Mouse (Mus musculus): ENCODE measurements at regions not wholly inside any gene's neighbourhood (a gene's known extent, or its start where the extent isn't known, plus 50 kb on each side); places are given as distances from the start of the nearest gene placed in this dataset.
A peak's percentile ranks its signal among the peaks of the same experiment; 100 is the strongest.

- no peak for DNase-seq
Observed at GRCm38 (mm10) chr17:49149896-49150295, 217.7 kb downstream of the Lrfn2 start.

DNA sequence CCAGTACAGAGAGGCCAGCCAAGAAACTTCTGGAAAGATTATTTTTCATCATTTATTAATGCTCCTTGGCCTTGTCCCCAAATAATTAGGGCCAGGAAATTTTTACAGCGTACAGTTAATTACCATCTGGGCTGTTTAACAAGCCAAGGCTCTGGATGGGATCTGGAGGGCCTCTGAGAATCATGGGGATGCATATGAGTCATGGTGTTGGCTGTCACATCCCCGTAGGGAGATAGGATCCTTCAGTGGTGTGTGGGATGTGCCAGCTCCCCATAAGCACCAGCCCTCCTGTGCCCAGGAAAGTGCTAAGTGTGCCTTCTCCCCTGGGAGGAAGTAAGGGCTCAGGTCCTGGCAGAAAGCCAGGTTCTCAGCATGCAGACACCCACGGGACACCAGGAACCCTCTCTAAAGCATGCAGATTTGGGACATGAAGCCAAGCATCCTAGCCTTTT, 218.8 kb downstream of the Lrfn2 start:
- DNase-seq = no peak

DNA sequence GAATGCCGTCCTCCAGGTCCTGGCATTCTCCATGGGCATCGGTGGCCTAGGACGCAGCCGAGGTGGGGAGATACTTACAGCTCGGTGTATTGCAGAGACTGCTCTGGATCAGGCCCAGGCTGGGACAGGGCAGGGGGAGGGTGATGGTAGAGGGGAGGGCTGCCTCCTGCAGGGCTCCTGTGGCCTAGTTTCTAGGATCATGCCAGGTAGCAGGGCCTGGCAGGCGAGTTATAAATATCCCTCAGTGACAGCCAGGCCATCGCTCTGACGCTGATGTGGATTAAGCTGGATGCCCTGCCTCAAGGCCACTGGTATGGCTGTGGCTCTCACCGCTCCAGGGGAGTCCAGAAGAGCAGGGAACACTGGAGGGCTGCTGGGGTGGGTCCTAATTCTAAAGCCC, 221.8 kb downstream of the Lrfn2 start:
- no peak for DNase-seq

DNA sequence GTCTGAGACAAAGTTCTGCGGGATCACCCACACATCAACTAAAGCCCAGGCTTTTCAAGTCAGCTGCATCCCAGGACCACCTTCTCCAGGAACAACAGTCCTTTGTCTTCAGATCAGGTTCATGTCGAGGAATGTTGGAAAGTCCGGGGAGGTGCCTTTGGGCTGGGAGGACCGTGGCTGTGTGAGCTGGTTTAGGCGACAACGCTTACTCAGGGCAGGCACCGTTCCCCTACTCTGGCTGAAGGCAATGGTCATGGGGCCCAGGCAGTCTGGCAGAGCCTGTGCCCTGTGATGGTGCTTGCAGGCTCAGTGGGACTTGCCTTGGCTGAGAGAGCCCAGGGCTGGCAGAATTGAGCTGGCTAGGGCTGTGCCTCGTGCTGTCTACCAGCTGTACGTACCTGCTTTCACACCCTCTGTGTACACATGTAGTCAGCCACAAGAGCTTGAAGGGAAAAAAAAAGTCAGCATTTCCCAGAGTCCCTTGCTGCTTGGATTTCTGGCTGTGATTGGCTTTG, 222.9 kb downstream of the Lrfn2 start:
- no peak for DNase-seq

DNA sequence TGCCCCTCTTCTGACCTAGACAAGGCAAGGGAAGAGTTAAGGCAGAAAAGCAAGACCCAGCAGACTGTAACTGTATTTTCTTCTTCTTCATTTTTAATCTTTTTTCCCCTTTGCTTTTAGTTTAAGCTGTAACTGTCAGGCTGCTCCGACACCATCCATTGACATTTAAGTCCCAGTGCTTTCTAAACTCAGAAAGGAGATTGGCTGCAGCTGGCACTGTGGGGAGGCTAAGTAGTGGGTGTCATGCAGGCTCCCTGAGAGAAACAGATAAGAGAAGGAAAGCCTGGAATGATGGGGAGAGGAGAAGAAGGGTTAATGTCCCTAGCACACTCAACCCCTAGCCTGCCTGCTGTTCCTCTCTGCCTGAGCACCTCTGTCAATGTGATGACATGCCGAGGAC, 225.4 kb downstream of the Lrfn2 start:
- no peak for DNase-seq

GRCm38 (mm10) chr17:49171252-49172047, 239.3 kb downstream of the Lrfn2 start:
- DNase-seq = peak in 1 of 2 experiments; percentile 46

DNA sequence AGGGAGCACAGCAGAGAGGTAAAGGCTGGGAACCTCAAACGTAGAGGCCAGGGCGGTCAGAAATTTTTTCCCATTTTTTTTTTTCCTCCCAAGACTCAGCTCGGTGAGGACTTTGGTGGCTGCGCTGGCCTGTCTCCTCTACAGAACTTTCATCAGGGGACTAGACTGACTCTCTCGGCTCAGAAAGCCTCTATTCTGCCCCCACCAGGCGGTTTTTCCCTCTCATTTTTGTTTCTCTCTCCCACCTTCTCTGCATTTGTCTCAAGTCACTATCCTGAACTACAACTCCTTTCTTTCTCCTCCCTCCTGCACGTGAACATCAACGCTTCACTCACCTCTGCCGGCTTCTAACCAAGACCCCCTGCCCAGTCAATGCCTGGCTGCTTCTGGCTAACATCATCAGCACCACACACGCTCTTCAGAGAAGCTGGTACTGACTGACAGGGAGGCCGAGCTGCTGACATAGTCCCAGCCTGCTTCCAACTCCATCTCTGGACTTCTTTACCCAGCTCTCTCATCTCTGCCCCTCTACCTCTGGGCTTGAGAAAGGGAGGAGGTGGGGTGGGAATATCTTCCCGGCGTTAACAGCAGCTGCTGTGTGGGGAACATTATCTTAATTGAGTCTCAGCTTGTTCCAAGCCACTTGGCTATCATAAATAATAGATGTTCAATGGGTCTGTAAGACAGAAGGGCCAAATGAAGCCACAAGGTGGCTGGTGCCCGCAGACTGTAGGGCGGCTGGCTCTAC, 240.0 kb downstream of the Lrfn2 start:
- no peak for DNase-seq

- DNase-seq = no peak
Observed at GRCm38 (mm10) chr17:49172800-49173150, 240.6 kb downstream of the Lrfn2 start.

- DNase-seq = no peak
Observed at GRCm38 (mm10) chr17:49177966-49178731, 246.0 kb downstream of the Lrfn2 start.

DNA sequence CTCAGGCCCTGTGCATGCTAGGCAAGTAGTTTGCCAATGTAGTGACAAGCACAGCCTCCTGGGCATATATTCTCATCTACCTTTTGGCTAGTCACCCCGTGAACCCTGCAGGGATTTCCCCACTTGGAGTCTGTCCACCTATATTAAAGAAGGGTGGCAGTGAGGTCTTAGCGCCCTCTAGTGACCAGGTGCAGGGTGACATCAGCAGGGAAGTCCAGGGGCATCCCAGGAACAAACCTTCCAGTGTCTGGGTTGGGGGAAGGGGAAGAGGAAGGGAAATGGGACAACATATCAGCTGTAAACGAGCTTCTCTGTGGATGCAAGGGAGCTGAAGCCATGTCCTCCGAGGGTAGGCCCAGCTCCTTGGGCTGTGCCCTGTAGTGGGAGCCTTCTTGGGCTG, 245.7 kb upstream of the Mocs1 start:
- peak in 1 of 2 experiments; percentile 36 for DNase-seq

DNA sequence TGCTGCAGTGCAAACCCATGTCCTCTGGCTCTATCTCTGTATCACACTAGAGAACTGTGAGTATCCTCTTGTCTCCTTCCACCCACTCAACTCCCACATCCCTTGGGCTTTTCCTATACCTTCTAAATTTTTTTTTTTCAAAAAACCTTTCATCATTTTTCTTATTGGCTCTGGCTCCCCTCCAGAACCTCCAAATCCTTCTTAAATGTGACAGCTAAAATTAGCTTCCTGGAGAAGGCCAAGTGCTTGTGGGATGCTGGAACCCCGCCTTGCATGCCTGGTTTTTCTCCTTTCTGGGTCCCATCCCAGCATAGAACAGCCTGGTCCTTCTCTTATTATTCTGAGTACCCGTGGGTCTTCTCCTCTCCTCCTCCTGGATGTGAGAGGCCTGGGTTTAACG, 244.2 kb upstream of the Mocs1 start:
- no peak for DNase-seq

DNA sequence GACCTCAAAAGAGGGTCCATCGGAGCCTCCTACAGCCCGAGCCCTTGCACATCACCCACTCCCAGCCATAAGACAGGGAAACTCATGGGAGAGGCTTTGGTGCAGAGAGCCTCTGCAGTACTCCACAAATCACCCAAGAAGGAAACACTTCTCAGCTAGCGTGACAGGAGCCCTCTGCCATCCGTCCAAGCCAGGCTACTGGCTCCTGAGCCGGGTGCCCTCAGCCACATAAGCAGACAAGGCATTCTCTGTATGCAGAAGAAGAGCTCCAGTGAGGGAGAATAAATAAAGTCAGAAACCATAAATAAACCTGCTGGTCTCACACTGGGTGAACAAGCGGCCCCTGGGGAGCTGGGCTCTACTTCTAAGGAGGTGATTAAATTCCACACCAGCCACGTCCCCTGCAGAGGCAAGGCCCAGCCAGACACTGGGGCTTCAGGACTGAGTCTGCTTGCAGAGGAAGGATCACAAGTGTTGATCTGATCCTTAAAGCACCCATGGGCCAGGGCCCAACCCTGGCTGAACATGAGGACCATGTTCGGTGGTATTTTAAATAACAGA, 243.0 kb upstream of the Mocs1 start:
- DNase-seq = no peak

- DNase-seq = peak in 1 of 2 experiments; percentile 32
Observed at GRCm38 (mm10) chr17:49189765-49190164, 238.4 kb upstream of the Mocs1 start.

GRCm38 (mm10) chr17:49190337-49190736, 237.8 kb upstream of the Mocs1 start:
- no peak for DNase-seq

DNA sequence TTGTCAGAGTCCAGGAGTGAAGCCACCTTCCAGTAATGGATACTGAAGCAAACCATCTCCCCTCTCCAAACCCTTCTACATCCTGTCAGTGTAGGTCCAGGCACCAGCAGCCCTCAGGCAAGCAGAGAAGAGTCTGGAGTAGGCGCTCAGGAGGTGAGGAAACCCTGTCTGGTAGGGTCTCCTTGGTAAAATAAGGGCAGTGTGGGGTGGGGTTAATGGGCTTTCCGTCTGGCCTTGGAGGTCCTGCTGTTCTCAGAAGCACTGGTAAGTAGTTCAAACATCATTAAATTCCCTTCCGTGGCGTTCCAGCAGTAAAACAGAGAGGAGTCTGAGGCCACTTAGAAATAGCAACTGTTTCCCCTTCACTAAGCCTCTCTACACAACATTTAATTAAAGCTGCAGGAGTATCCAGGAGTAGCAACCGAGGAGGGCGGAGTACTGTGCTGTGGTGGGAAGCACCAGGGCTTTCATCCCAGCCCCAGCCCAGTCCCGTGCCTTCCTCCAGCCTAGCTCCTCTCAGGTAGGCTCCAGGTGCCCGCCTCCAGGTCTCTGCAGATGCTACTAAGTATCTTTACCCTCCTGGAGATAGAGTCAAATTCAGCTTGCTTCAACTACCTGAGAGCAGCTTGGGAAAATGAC, 232.0 kb upstream of the Mocs1 start:
- DNase-seq = no peak

DNA sequence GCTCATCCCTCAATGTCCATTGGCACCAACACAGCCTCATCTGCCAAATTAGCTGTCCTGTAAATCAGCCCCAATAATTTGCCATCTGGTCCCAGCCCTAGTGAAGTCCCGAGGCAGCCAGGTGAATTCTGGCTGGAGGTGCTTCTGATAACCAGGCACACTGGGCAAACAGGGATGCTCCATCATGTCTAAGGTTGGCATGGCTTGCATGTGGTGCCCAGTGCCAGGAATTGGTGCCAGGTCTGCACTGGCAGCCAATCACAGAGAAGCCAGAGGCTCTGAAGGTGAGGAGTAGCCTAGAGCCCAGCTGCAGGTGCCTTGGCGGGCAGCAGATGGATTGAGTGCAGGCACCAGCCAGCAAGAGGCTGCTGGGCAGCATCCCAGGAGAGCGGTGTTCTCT, 226.7 kb upstream of the Mocs1 start:
- no peak for DNase-seq

- no peak for DNase-seq
Observed at GRCm38 (mm10) chr17:49205095-49205494, 223.1 kb upstream of the Mocs1 start.

DNA sequence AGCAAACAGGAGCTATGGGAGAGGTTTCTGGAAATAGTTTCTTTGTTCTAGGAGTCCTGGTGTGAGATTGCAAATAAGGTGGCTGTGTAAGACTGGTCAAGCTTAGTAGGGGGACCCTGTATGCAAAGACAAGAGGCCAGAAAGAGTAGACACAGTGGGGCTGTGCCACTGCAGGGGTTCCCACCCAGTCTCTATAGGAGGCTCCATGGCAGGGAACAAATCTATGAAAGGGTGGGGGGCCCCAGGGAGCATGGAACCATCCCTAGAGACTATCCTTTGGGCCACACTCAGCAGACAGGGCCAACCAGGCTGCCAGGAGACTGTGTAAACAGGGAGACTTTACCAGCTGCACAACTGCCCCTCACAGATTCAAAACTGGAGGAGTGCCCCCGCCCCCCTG, 222.6 kb upstream of the Mocs1 start:
- no peak for DNase-seq

DNA sequence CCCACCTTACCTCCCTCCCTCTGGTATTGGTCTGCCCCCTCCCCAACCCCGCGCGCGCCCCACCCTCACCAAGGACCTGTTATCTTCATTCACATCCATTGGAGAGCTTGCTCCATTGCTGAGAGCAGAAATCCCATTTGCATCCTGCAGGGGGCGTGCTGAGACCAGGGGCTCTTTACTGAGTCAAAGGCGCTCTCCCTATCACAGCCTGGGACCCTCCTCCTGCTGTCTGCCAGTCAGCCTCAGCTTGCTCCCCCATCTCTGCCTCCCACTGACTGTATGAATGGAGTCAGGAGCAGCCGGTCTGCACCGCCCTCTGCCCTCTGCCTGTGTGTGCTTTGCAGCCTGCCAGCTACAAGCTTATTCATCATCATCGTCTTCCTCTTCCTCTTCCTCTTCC, 221.5 kb upstream of the Mocs1 start:
- no peak for DNase-seq

- no peak for DNase-seq
Observed at GRCm38 (mm10) chr17:49208315-49208820, 219.8 kb upstream of the Mocs1 start.

- DNase-seq = no peak
Observed at GRCm38 (mm10) chr17:49212918-49213317, 215.2 kb upstream of the Mocs1 start.

DNA sequence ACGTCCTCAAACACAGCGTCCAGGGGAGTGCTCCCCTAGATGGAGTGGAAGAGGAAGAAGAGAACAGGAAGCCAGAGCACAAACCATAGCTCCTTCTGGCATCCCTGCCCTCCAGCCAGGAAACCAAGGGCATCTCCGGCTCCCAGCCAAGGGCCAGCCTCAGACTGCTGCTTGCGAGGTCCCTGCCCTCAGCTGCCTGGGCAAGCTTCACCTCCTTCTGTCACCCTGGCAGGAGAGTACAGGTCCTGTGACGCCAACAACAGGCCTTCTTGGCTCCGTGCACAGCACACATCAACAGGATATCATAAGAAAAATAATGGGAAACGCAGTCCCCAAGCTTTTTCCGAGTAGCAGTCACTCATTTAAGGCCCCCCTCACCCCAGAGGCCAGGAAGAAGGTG, 212.9 kb upstream of the Mocs1 start:
- DNase-seq = peak in 1 of 2 experiments; percentile 32
